Mouse (Mus musculus): ENCODE results near the gene Arhgef12.
A peak's percentile ranks its signal among the peaks of the same experiment; 100 is the strongest.

The Arhgef12 gene

DNA sequence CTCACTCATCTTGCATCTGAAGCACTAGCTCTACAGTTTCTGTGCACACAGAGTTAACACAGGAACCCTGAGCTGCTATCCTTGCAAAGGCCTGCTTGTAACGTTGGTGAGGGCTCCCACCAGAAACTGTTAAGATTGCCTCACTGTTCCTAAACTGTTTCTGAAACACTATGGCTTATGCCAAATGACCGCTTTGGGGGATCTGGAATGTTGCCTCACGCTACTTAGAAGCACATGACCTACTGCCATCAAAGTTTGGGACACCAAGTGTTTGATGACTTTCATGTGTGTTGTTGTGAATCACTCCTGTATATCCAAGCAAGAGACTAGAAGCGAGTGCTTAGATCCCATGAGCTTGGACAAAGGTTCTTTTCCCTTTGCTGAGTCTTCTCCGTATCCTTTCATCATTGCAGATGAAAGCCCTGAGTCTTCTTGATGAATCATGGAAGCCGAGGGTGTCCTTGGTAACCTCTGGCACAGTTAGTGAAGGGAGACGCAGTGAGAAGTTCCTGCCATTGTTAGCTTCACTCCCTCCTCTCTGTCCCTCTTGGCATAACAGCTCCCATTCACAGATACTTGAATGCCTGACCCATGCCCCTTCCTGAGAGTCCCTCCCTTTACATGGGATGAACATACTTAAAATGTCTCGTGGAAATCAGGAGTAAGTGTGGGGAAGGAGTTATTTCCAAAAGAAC lies 3.4 kb upstream of the Arhgef12 start:
- DNase-seq (ENCODE audit: extremely low read depth, insufficient read length, low spot score) = no peak

DNA sequence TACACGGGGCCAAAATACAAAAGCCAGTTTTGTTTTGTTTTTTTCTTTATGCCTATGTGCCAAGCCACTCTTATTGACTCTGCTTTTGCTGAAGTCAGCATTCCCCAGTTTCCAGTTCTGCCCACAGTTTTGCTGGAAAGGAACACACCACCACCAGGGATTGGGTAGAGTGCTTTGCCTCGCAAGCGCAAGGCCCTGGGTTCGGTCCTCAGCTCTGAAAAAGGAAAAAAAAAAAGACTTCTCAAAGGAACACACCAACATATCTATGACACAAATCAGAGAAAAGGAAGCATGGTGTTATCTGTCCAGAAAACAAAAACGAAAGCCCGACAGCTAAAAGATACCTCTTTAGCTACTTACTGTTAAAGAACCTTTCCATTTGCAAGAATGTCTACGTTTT lies 2.1 kb upstream of the Arhgef12 start:
- no peak for DNase-seq (ENCODE audit: extremely low read depth, insufficient read length, low spot score)

DNA sequence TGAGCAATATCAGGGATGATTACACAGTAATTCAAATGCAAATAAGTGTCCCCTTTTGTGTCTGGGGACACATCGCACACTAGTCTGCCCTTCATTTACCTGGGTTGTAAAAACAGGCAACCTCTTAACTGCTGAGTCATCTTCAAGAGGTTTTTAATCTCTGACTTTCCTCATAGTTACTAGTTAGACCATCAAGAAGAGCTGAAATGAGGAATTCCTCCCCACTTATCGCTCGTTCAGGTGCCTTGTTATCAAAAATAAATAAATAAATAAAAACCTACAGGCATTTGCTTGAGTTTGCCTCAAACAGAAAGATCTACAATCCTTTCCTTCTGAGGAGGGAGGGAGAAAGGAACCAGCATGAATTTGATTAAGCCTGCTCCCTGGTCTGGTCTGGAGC lies 1.7 kb upstream of the Arhgef12 start:
- no peak for DNase-seq (ENCODE audit: extremely low read depth, insufficient read length, low spot score)

DNA sequence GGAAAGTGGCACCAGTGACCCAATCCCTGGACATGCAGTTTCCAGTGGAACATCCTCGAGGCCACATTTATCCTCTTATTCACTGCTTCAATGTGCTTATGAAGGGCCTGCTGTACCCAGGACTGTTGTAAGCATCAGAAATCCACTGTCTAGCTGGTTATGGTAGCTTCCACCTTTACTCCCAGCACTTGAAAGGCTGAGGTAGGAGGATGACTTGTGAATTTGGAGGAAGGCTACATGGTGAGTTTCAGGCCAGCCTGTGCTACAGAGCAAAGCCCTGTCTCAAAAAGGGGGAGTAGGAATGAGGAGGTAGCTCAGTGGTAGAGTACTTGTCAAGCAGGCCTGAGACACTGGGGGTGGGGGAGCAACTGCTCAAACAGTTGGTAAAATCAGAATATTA lies 1.0 kb upstream of the Arhgef12 start:
- DNase-seq (ENCODE audit: extremely low read depth, insufficient read length, low spot score) = no peak

DNA sequence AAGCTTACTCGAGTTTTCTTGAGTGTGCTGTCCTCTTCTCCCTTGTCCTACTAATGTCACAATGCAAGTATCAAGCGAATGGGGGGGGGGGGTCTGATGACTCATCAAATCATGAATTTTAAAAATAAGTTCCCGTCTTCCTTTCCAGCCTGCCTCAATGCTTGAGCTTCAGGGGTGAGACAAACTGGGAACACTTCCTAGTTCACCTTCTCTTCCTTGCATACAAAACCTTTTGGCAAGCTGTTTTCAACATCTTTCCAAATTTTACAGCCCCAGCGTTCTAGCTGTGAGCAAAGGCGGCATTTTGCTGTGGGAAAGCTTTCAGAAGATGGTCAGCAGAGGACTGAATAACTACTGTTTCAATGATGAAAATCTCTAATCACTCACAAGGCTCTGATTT lies 516 bp upstream of the Arhgef12 start:
- no peak for DNase-seq (ENCODE audit: extremely low read depth, insufficient read length, low spot score)

DNA sequence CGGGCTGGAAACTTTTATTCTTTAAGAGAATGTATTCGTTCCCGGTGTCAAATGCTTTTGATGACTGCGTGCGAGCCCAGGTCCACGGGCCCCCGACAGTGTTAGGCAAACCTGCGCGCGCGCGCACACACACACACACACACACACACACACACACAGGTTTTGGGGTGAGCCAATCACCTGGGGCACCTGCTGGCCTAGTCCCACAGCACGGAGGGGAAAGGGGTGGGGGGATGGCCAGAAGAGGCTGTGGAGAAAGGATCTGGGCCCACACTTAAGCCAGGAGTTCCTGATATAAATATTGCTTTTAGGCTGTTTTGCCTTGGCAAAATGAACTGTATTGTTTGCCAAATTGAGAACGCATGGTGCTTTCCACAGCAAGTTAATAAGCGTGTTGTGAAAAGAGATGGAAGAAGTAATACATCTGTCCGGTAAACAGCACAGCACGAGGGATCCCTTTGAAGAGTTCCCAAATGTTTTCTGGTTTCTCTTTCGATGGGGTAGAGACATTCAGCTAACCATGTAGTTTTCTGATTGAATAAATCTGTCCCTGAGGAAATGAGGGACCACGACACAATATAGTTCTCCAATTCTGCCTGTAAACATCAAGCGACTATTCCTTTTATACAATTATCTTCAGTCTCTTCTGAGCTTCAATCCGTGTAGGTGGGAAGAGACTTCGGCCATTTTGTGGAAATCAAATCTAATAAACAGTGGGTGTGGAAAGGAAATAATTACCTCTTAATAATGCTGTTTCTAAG lies 433 bp downstream of the Arhgef12 start:
- no peak for DNase-seq (ENCODE audit: extremely low read depth, insufficient read length, low spot score)

DNA sequence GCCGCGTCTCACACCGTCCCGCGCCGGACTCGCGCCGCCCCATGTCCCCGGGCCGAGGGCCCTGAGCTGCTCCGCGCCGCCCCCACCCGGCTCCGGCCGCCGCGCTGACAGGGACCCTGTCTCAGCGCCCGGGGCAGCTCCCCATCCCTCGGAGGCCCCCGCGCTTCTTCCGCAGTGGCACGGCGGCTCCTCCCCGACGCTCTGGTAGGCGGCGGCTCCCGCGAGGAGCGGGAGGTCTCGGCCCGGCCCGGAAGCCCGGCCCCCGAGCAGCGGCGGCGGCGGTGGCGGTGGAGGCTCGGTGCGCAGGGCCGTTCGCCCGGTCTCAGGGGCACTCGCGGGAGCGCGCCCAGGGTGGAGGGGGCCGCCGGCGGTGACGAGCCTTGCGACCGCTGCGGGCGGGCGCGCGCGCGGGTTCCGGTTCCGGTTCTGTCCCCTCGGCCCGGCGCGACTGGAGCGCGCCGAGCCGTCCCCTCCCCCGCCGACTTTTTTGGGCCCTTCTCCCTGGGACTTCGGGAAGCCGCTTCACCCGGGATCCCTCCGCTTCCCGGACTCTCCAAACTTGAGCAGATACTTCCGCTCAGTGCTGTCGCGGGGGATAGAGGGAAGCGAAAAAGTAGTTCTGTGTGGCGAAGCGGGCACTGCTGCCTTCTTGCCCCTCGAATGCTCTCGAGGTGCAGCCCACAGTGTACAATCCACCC lies 1.2 kb downstream of the Arhgef12 start:
- DNase-seq (ENCODE audit: extremely low read depth, insufficient read length, low spot score) = peak; percentile 93

DNA sequence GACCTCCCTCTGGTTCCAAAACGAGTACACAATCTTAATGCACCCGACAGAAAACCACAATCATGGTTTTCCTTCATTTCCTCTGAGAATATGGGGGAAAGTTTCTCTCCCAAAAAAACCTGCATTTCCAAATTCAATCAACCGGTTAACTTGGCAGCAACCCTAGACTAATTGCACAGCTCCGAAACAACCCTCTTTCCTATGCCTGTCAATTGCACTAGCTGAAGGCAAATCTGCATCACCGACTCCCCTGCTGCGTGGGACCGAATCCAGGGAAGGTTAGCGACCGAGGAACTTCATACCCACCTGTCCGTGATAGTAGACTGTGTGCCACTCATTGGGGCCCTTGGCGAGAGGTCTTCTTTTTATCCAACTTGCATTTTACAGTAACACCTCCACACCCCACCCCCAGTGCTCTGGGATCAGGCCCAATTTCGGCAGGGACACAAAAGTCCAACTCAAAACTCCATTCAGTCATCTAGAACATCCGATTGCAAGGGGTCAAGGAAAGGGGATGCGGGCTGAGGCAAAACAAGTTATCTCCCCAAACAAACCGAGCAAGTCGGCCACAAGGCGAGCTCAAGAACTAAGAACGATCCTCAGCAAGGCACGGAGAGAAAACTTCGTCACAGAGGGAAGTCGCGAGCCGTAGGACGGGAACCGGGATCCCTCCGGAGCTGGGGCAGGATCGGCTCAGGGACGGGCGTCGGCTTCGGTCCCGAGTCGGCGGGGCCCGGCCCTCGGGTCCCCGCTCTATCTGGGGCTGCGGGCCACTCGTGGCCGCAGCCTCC lies 2.0 kb downstream of the Arhgef12 start:
- peak; percentile 64 for DNase-seq (ENCODE audit: extremely low read depth, insufficient read length, low spot score)

DNA sequence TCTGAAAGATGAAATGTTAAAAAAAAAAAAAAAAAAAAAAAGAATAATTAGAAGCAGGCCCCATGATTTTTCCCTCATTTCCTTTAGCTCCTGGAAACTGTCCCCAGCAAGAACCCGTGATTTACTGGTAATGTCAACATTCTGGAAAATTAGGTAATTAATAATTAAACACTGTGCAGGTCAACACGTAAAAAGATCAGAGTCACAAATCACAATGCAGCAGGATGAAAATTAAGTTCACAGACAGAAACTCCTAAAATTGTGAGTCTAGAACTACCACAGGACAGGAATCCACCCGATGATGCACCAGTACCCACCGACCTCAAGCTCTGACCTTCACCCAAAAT lies 2.5 kb downstream of the Arhgef12 start:
- DNase-seq (ENCODE audit: extremely low read depth, insufficient read length, low spot score) = no peak

DNA sequence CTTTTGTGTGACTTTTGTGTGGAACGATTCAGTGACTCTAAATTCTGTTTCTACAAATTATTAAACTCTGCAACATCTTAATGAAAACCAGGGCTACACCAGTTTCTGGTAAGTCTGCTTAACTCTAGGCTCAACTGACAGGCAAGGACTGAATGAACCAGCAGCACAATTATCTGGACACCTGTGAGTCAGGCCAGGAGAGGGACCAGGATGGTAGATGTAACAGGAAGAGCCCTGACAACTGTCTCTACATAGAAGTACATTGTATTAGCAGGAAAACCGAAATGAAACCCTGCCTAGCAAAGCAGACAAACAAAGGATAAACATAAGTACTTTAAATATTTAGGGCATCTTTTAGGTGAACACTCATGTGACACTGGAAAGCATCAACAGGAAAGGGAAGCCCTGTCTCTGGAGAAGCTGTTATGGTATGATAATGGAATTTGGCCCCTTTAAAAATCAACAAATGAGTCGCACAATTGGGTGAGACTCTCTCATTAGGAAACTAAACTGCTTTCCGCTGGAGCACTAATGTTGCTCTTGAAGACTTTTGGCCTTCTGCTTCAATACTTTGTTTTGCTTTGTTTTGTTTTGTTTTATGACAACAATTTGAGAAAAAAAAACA lies 3.3 kb downstream of the Arhgef12 start:
- no peak for DNase-seq (ENCODE audit: extremely low read depth, insufficient read length, low spot score)

DNA sequence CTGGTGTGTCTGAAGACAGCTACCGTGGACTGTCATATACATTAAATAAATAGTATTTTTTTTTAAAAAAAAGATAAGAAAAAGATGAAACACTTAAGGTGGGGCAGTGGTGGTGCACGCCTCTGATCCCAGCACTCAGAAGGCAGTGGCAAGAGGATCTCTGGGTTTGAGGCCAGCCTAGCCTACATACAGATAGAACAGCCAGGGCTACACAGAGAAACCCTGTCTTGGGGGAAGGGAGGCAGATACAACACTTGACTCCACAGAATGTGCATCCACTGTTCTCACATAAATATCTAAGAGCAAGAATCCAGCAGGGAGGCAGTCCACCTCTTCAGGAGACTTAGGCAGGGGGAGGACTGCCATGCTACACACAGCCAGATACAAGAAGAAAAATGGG lies 4.1 kb downstream of the Arhgef12 start:
- DNase-seq (ENCODE audit: extremely low read depth, insufficient read length, low spot score) = no peak

DNA sequence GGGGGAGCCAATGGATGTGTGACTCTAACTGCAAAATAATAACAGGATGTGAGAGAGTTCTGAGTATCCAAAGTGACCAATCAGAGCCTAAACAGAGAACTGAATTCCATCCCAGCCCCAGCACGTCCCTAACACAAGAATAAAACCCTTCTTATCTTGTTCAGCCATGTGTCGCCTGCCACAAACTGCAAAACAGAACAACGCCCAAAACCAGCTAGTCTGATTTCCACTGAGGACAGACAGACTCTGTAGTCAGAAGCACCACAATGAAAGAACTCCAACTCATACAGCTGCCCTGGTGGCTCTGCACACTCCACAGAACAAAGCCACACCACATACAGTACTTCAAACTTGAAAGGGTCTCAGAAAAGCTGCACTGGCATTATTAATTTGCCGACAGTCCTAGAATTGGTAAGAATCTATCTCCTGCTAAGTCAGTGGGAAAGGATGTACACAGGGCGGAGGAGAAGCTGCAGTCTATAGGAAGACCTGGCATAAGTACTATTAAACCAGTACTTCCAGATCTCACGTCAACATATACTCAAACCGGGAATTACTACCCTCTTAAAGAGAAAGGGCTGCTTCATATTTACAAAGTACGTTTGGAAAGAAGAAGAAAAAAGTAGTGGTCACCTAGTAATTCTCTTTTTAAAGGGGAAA lies 5.0 kb downstream of the Arhgef12 start:
- no peak for DNase-seq (ENCODE audit: extremely low read depth, insufficient read length, low spot score)

DNA sequence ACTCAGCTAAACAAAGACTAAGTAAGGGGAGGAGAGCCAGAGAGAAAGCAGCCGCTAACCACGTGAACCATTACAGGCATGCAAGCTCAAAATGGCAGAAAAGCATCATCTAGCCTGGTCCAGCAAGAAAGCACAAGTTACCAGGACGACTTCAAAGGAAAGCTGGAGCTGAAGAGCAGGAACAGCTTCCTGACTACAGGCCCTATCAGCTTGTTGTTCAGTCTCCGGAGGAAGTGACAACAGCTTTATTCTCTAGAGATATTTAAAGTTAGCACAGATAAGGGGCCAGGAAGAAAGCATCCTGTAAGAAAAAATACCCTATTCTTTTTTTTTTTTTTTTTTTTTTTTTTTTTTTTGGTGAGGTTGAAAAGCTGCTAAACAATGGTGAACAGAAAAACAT lies 8.1 kb downstream of the Arhgef12 start:
- no peak for DNase-seq (ENCODE audit: extremely low read depth, insufficient read length, low spot score)

DNA sequence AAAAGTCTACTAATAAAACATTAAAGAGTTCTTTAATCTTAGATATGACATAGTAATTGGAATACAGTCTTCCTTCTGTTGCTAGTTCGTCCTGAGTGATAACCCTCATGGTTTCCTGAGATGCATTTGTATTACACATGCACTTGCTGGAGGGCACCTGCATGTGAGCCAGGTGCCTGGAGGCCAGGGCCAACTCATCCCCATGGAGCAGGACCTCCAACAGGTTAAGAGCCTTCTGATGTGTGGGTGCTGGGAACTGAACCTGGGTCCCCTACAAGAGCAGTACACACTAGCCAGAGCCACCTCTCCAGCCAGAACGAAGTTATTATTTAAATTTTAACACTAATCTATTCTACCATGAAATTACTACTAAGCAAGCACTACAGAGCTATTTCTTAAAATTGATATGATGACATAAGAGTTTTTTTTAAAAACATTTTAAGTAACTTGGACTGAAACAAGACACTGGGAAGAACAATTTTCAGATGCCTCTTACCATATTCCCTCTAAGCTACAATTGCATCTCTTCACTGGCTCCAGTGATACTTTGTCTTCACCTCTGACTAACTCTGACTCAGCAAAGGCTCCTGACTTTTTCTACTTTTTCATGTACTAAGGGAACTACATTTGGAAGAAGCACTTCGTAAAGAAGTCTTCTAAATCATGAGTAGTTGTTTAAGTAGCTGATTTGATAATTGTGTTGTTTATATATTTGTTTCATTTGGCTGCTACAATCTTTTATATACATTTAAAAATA lies 9.1 kb downstream of the Arhgef12 start:
- DNase-seq (ENCODE audit: extremely low read depth, insufficient read length, low spot score) = no peak

DNA sequence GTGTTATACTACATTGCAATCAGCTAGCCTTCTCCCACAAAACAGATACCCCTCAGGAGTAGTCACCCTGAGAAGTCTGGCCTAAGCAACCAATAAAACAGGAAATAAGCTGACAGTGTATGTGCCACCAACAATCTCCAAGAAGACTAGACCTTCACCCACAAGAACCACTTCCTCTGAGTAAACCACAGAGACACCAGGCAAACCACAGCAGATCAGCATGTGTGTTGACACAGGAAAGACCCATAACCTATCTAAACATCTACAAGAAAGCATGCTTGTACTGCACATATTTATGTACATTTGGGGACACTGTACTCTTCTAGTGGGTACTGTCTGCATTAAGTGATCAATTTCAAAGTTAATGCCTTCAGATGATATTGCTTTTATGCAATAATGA lies 10.7 kb downstream of the Arhgef12 start:
- no peak for DNase-seq (ENCODE audit: extremely low read depth, insufficient read length, low spot score)

DNA sequence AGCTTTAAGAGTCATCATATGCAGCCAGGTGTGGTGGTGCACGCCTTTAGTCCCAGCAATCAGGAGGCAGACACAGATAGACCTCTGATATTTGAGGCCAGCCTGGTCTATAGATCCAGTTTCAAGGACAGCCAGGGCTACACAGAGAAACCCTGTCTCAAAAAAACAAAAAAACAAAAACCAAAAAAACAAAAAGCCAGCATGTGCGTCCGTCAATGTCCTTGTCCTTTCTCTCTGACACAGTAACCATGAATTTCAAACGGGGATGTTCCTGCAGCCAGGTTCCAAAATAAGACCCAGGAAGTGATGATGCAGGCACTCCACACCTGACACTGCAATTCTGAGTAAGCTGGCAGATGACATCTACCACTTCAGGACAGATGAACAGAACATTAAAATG lies 12.2 kb downstream of the Arhgef12 start:
- no peak for DNase-seq (ENCODE audit: extremely low read depth, insufficient read length, low spot score)

DNA sequence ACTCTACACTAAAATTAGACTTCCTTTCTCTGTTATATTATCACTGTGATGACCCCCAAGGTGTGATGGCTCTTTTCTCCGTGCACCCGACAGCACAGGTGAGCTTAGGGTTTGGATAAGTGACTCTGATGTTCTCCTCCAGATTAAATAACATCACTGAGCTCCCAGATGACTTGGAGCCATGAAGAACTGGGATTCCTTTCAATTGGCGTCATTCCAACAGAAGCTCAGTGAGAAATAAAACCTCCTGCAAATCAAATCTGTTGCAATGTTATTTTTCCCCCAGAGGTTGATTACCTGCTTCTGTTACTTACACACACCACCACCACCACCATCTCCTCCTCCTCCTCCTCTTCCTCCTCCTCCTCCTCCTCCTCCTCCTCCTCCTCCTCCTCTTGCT lies 13.2 kb downstream of the Arhgef12 start:
- DNase-seq (ENCODE audit: extremely low read depth, insufficient read length, low spot score) = no peak

DNA sequence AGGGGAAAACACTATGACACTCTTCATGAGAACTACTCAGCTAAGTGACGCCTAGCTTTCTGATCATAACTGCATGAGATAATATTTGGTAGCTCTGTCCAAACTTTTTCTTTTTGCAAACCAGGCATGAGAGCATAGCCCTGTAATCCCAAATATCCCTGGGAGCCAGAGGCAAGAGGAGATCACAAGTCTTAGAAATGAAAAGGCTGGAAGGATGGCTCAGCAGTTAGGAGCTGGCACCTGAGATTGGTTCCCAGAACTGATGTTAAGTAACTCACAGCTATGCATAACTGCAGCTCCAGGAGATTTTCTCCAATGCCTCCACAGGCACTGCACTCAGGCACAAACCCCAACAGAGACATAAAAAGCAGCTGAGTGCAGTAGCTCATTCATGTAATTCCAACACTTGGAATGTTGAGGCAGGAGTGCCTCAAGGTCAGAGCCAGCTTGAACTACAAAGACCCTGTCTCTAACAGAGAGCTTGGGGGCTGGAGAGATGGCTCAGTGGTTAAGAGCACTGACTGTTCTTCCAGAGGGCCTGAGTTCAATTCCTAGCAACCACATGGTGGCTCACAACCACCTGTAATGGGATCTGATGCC lies 21.3 kb downstream of the Arhgef12 start:
- DNase-seq (ENCODE audit: extremely low read depth, insufficient read length, low spot score) = no peak

Measured in 3134 (cell line).